Mouse (Mus musculus): ENCODE measurements around the gene Cry2.

Cry2 gene

DNA sequence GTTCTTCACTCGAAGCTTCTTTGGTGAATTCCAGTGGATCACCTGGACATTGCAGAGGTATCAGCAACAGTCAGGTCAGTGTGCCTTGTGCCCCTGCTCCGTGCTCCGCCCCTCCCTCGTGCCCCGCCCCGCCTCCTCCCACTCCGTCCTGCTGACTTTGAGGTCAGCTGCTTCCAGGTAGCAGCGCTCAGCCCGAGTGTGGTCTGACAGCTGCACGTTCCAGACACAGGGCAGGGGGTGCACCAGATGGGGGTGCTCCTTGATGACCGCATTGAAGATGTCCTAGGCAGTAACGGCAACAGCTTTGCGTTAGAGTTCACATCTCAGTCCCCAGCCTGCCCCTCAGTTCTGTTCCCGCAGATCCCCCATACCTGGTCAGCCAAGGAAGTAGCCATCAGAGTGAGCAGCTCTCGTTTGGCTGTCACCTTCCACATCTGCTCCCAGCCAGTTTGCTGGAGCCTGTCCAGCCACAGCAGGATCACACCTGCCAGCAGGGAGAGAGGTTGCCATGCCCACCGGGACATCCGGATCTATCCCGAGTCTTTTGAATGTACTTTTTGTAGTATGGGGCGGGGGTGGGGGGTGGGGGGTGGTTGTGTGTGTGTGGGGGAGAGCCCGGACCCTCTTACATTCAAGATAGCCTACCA, 66.3 kb downstream of the Cry2 start:
- DNase-seq: peak in 1 of 2 experiments; percentile 7

DNA sequence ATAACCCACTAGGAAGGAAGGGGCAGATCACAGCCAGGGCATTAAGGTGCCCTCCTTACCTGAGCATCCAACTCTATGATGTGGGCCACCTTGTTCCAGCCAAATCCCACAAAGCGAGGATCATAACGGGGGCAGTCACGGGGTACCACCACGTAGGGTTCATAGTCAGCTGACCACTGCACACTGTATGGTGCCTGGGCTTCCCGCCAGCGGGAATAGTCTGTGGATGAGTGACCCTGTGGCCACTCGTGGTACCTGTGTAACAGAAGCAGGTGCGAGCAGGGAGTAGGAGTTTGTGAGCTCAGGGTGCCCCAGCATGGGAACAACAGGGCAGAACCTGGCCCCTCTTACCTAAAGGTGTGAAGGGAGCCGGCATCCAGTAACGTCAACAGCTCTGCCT, 68.3 kb downstream of the Cry2 start:
- DNase-seq: no peak

DNA sequence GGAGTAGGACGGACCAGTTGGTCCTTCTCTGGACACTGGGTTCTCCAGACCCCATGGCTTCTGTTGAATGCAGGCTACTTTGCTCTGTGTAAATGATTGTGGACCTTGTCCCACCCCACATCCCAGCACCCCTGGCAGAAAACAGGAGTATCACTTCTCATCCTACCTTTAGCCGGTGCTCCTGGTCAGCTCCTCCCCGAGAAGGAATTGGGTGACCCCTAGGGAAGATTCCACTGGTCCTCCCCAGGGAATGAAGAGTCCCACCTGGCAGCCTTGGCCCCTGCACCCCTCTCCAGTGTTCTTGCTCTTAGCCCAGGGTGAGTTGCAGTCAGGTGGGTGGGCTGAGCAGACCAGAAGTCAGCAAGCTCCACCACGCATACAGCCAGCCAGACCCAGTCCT, 69.8 kb downstream of the Cry2 start:
- no peak for DNase-seq

DNA sequence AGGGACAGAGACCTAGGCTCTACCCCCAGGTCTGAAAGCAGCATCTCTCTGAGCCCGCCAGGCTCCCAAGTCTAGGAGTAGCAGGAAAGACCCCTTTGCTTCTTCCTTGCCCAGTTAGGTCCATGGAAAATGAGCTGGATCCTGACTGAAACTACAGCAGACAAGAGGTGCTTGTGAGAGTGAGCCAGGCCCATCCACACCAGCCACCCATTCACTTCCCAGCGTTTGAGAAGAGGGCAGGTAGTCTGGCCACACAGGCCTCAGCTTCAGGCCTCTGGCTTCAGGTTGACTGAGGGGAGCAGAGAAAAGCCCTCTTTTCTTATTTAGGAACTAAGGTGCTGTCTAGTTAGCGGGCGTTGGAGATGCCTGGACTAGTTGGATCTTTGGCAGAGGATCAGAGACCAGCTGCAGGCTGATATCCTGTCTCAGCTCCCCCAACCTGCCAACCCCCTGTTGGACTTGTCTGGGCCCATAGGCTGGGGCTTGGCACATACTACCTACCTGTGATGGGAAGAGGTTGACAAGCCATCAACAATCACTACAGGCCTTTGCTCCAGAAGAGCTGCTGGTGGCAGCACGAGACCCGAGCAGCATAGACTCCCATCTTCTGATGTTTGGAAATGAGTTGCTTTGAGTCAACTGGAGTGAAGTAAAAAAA, 71.1 kb downstream of the Cry2 start:
- DNase-seq: no peak

DNA sequence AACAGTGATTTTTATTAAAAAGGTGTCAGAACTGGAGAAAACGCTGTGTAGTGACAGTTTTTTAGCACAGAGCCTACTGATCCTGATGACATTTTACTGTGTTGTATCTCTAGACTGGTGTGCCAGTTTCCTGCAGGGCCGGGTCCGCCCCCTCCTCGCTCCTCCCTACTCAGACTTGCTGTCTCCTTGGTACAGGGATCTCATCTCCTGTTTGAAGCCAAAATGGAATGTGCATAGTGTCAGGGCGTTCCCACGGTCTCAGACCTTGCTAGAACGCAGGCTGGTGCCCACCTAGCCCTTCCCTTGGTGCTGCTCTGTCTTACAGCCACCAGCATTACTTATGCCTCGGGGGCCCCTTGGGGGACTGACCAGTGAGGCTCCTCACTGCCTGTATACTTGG, 72.0 kb downstream of the Cry2 start:
- DNase-seq: no peak

DNA sequence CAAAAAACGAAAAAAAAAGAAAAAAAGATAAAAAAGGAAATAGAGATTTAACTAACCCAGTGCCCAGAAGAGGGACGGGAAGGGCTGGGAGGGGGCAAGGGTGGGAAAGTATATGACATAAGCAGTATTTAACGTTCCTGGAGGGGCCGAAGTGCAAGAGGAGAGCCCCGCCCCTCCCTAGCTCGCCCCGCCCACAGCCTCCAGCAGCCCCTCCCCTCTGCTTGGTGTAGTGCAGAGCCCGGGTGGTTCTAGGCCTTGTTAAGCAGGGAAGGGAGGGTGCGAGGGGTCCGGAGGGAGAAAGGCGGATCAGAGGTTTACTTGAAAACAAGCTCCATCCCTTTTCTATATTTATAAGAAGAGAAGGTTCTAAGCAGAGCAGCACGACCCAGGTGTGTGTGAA, 73.0 kb downstream of the Cry2 start:
- no peak for DNase-seq

DNA sequence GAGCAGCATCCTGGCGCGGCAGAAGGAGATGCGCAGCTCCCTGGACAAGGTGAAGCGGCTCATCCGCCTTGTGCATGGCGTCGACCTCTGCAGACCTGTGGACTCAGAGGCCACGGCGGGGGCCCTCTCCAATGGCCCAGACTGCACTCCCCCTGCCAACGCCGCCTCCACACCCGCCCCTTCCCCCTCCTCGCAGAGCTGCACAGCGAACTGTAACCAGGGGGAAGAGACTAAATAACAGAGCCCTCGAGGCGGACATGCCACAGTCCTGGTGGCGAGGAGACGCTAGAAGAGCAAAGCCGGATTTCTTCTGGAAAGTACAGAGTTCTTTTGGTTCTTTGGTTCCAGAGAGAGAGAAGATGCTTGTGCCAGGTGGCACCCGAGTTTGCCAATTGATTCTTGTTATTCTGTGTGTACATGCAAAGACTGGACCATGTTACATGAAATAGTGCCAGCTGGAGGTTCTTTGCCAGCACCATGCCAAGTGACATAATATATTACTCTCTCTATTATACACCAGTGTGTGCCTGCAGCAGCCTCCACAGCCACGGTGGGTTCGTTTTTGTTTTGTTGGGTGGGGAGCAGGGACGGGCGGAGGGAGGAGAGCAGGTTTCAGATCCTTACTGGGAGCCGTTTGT, 73.5 kb downstream of the Cry2 start:
- no peak for DNase-seq

DNA sequence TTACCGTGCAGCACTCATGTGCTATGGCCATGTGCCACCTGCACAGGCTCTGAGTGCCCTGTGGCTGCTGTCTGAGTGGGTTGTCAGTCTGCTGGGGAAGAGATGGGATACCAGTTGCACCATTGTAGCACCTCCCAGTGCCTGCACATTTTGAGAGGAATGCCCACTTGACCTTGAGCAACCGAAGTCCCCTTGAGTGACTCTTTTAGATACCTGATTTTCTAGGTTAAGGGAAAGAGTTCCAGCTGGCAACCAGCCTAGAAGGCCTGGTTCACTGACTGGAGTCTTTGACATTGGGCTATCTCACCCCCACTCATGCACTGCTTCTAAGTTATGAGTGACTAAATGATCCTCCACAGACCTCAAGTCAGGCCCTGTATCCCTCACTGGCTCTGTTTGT, 74.5 kb downstream of the Cry2 start:
- DNase-seq: no peak

DNA sequence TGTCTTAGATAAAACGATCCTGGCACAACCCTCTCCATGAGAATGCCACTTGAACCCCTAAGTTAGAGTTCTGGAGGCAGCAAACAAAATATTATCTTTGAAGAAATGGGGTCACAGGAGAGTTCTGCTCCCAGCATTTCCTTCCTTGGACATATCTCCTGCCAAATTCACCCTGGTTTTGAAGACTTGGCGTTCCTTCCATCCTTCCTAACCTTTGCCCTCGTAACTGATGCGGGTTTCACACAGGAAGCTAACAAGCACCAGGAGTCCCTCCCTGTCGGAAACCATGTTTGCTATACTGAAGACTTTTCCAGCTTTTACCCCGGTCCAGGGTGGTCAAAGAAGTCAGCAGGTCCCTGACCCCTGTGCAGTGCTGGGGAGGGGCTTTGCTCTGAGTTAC, 79.6 kb downstream of the Cry2 start:
- no peak for DNase-seq

All from thymus, postnatal 36 days (tissue).